Mouse (Mus musculus): Measurements from ENCODE around the gene Zfp59. TPM values are rescaled to one million over a fixed set of nuclear protein-coding genes. Genes with fewer than 3 reads are reported as not detected.
"Not testable (repeated sequence)": the region's sequence is repeated elsewhere in the genome, so short reads cannot be mapped to it uniquely, and the experiment has no call there.

The Zfp59 gene
- 3.1 and 5.5 TPM in 2 replicates for total RNA-seq (2014; rRNA removed; ENCODE audit: low replicate concordance)
- polyA plus RNA-seq (2015; fragmentation: Nextera tagmentation; extraction: Ambion mirVana), result 3.5 and 3.6 TPM in 2 replicates

GRCm38 (mm10) chr7:27838323-27839249, at the start of gene Zfp59:
Gene Zfp59, plus strand, starts transcription at chr7:27838607.
- Histone ChIP-seq H3K4me2 (ENCODE audit: low read depth, low read length) (peak within 1 kb of the TSS; percentile 73), H3K36me3 (replicated peaks; ENCODE audit: control insufficient read depth, insufficient read depth, low read length) (no peaks in the 10 kb centered on the region), H3K4me1 (ENCODE audit: control insufficient read depth, insufficient read depth) (no peaks in the 10 kb centered on the region), H3K4me3 (ENCODE audit: low read depth, low read length) (peak within 1 kb of the TSS; percentile 66), H3K27ac (ENCODE audit: low read depth) (peak within 1 kb of the TSS; percentile 86), H3K9ac (replicated peaks; ENCODE audit: low read depth, low read length) (peak within 1 kb of the TSS; percentile 64), H3K27me3 (ENCODE audit: control insufficient read depth, insufficient read depth, low read length) (no peaks in the 10 kb centered on the region), H3K9me3 (replicated peaks; ENCODE audit: control insufficient read depth, low read length) (no peaks in the 10 kb centered on the region)
- 3% methylated on average over 34 of the region's 34 CpGs for WGBS
- DNase-seq (ENCODE audit: low spot score) (peak; percentile 92), ATAC-seq (ENCODE audit: insufficient read depth, low read depth) (peak; percentile 99)
- no peak for TF ChIP-seq CTCF (IDR thresholded peaks at IDR 0.05; ENCODE audit: low read depth)
- no peak for TF ChIP-seq EP300 (IDR thresholded peaks at IDR 0.05; ENCODE audit: low read depth)

GRCm38 (mm10) chr7:27789306-27789705, 49.1 kb upstream of the Zfp59 start:
- H3K27me3 ChIP-seq (ENCODE audit: control insufficient read depth, insufficient read depth, low read length), result no peaks in the 10 kb centered on the region
- H3K4me3 ChIP-seq (ENCODE audit: low read depth, low read length), result no peak overlapping the region
- no peak overlapping the region for H3K9ac ChIP-seq (replicated peaks; ENCODE audit: low read depth, low read length)
- peaks cover 15% of the 10 kb centered on the region; the same call in 1 of the 2 replicates for H3K9me3 ChIP-seq (replicated peaks; ENCODE audit: control insufficient read depth, low read length)
- H3K27ac ChIP-seq (ENCODE audit: low read depth), result no peak overlapping the region
- no peaks in the 10 kb centered on the region for H3K4me1 ChIP-seq (ENCODE audit: control insufficient read depth, insufficient read depth)
- WGBS, result 76% methylated on average over 5 of the region's 5 CpGs
- TF ChIP-seq CTCF (IDR thresholded peaks at IDR 0.05; ENCODE audit: low read depth) (no peak), EP300 (IDR thresholded peaks at IDR 0.05; ENCODE audit: low read depth) (no peak)
- DNase-seq (ENCODE audit: low spot score) (no peak), ATAC-seq (ENCODE audit: insufficient read depth, low read depth) (no peak)
- H3K36me3 ChIP-seq (replicated peaks; ENCODE audit: control insufficient read depth, insufficient read depth, low read length), result no peaks in the 10 kb centered on the region
- H3K4me2 ChIP-seq (ENCODE audit: low read depth, low read length), result no peak overlapping the region

- not testable (repeated sequence) for DNase-seq (ENCODE audit: low spot score); H3K36me3 ChIP-seq (replicated peaks; ENCODE audit: control insufficient read depth, insufficient read depth, low read length); H3K27ac ChIP-seq (ENCODE audit: low read depth); H3K9ac ChIP-seq (replicated peaks; ENCODE audit: low read depth, low read length); ATAC-seq (ENCODE audit: insufficient read depth, low read depth); H3K4me2 ChIP-seq (ENCODE audit: low read depth, low read length); H3K4me1 ChIP-seq (ENCODE audit: control insufficient read depth, insufficient read depth); H3K9me3 ChIP-seq (replicated peaks; ENCODE audit: control insufficient read depth, low read length); H3K27me3 ChIP-seq (ENCODE audit: control insufficient read depth, insufficient read depth, low read length); H3K4me3 ChIP-seq (ENCODE audit: low read depth, low read length)
- 60% methylated on average over 2 of the region's 3 CpGs for WGBS
Observed at GRCm38 (mm10) chr7:27793865-27794264, 44.5 kb upstream of the Zfp59 start.

GRCm38 (mm10) chr7:27794566-27794965, 43.8 kb upstream of the Zfp59 start:
- no peak for TF ChIP-seq EP300 (IDR thresholded peaks at IDR 0.05; ENCODE audit: low read depth)
- TF ChIP-seq CTCF (IDR thresholded peaks at IDR 0.05; ENCODE audit: low read depth), result no peak
- no peak overlapping the region for H3K27ac ChIP-seq (ENCODE audit: low read depth)
- H3K9ac ChIP-seq (replicated peaks; ENCODE audit: low read depth, low read length), result no peak overlapping the region
- ATAC-seq (ENCODE audit: insufficient read depth, low read depth) (no peak), DNase-seq (ENCODE audit: low spot score) (no peak)
- H3K9me3 ChIP-seq (replicated peaks; ENCODE audit: control insufficient read depth, low read length), result 0 out of 2 replicates have a peak, but pooled peaks cover 7% of the 10 kb centered on the region
- no peaks in the 10 kb centered on the region for H3K36me3 ChIP-seq (replicated peaks; ENCODE audit: control insufficient read depth, insufficient read depth, low read length)
- H3K4me2 ChIP-seq (ENCODE audit: low read depth, low read length), result no peak overlapping the region
- H3K4me1 ChIP-seq (ENCODE audit: control insufficient read depth, insufficient read depth), result no peaks in the 10 kb centered on the region; the same call in 1 of the 2 replicates
- no peak overlapping the region for H3K4me3 ChIP-seq (ENCODE audit: low read depth, low read length)
- no peaks in the 10 kb centered on the region for H3K27me3 ChIP-seq (ENCODE audit: control insufficient read depth, insufficient read depth, low read length)

- Histone ChIP-seq H3K4me1 (ENCODE audit: control insufficient read depth, insufficient read depth) (no peaks in the 10 kb centered on the region; the same call in 1 of the 2 replicates), H3K36me3 (replicated peaks; ENCODE audit: control insufficient read depth, insufficient read depth, low read length) (no peaks in the 10 kb centered on the region), H3K4me3 (ENCODE audit: low read depth, low read length) (no peak overlapping the region), H3K4me2 (ENCODE audit: low read depth, low read length) (peak overlapping the region; percentile 18; the same call in 1 of the 2 replicates), H3K27ac (ENCODE audit: low read depth) (no peak overlapping the region; the same call in 1 of the 2 replicates), H3K9me3 (replicated peaks; ENCODE audit: control insufficient read depth, low read length) (0 out of 2 replicates have a peak, but pooled peaks cover 4% of the 10 kb centered on the region), H3K27me3 (ENCODE audit: control insufficient read depth, insufficient read depth, low read length) (no peaks in the 10 kb centered on the region), H3K9ac (replicated peaks; ENCODE audit: low read depth, low read length) (no peak overlapping the region)
- WGBS, result 25% methylated on average over 8 of the region's 8 CpGs
- ATAC-seq (ENCODE audit: insufficient read depth, low read depth) (peak; percentile 55; the same call in 1 of the 2 replicates), DNase-seq (ENCODE audit: low spot score) (peak; percentile 16)
- no peak for TF ChIP-seq EP300 (IDR thresholded peaks at IDR 0.05; ENCODE audit: low read depth)
- peak; percentile 14; the same call in 1 of the 2 replicates for TF ChIP-seq CTCF (IDR thresholded peaks at IDR 0.05; ENCODE audit: low read depth)
Observed at GRCm38 (mm10) chr7:27797906-27798811, 40.2 kb upstream of the Zfp59 start.
